Mouse (Mus musculus) CD4-positive, CD25-positive, alpha-beta regulatory T cell, adult 4 months (primary cell): ENCODE results near the gene Stk31. TPM values are rescaled to one million over a fixed set of nuclear protein-coding genes. Genes with fewer than 3 reads are reported as not detected.
"Not testable (repeated sequence)": the region's sequence is repeated elsewhere in the genome, so short reads cannot be mapped to it uniquely, and the experiment has no call there.

ENCODE experiments used
- ATAC-seq: one replicate; pipeline ENCODE4 v1.8.0; 2017
- polyA plus RNA-seq, 2 experiments: library from polyadenylated mRNA; unstranded; fragments of 100-300 nt; shearing (Covaris generic); gene quantifications; one replicate each; pipeline ENCODE4 v1.2.1; 2017

Gene Stk31
- not detected for polyA plus RNA-seq

- ATAC-seq: no peak
Measured at GRCm38 (mm10) chr6:49395316-49395715, at the start of gene Stk31. Stk31 (plus strand) TSS chr6:49395604.

GRCm38 (mm10) chr6:49349826-49350225 is 45.6 kb upstream of the Stk31 start:
- ATAC-seq: no peak

DNA sequence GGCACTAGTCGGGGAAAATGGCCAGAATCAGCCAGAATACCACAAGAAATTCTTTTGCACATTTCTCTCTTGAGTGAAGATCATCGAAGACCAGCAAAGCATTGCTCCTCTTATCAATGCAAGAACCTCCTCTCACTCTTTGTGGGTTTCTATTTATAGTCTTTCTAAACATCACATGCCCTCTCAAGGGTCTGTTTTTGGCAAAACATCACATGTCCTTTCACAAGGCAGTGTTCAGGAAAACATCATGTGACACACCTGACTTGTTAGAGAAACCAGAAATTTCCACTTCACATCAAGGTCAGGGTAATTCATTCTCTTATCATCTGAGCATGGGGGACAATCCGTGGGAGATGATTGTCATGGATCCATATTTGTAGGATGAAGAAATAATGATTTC is 40.8 kb upstream of the Stk31 start:
- peak; percentile 86 for ATAC-seq

GRCm38 (mm10) chr6:49355171-49355570 is 40.2 kb upstream of the Stk31 start:
- peak; percentile 29 for ATAC-seq

- ATAC-seq: peak; percentile 63
Measured at GRCm38 (mm10) chr6:49360420-49360819, 35.0 kb upstream of the Stk31 start.

DNA sequence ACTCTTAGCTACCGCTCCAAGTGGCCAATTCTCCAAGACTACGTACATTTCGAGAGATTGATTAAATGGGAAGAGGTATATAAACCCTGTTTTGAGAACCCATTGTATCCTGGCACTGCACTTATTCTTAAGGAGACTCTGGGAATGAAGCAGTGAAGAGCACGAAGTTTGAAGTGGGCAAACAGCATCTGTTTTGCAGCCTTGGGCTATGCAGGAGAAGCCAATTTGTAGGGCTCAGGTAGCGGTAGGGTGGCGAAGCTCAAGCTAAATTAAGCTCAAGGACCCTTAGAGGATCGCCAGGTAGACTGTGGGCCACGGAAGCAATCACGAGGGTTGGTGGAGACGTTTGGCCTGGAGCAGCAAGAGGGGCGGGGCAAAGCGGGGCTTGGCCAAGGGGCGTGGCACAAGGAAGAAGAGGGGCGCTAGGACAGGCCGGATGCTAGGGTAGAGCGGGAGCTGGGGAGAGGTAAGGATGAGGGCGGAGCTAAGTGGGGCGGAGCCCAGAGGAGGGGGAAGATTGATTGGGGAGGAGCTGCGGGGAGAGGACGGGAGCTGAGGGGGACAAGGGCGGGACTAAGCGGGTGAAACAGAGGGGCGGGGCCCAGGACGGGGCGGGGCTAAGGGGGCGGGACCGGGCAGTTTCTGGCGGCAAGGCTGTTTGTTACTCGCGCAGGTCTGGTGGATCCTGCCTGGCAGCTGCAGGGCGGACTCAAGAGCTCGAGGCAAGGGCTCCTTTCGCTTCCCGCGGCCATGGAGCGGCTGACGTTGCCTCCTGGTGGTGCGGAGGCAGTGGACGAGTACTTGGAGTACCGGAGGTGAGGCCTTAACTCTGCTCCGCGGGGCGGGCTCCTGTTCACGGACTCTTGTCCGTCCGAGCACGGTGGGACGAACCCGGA is 28.0 kb upstream of the Stk31 start, which contains the start of gene Fam221a:
TSS of gene Fam221a (plus strand) at position 581 of the 896 bp plus-strand sequence.
- ATAC-seq: peak; percentile 98

- ATAC-seq: no peak
Measured at GRCm38 (mm10) chr6:49368212-49368611, 27.2 kb upstream of the Stk31 start.

DNA sequence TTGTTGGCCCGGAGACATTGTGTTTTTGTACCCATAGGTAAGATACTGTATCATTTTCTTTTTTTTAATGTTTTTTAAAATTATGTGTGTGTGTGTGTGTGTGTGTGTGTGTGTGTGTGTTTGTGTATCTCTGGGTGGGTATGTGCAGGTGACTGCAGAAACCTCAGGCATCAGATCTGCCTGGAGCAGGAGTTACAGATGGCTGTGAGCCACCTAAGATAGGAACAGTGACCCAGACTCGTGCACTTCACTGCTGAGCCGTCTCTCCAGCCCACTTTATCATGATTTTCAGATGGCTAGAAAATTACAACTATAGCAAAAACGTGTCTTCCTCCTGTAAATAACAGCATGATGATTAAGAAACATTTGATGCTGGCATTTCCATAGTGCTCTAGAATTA is 22.7 kb upstream of the Stk31 start:
- no peak for ATAC-seq

GRCm38 (mm10) chr6:49373943-49374342 is 21.5 kb upstream of the Stk31 start:
- ATAC-seq: no peak

- ATAC-seq: no peak
Measured at GRCm38 (mm10) chr6:49378328-49378727, 17.1 kb upstream of the Stk31 start.

DNA sequence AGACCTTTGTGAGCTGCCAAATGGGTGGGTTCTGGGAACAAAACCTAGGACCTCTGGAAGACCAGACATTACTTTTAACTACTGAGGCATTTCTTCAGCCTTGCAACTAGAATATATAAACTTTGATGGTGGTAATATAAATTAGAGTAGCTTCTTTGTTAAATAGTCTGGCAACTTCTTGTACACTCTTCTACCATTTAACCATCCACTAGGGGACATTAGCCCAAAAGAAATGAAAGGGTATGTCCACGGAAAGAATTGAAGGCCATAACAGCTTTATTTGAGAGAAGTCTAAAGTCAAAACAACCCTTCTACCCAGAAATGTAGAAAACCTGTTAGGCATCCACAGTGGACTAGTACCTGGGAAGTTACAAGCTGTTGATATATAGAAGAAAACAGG is 1.1 kb upstream of the Stk31 start:
- ATAC-seq: no peak

DNA sequence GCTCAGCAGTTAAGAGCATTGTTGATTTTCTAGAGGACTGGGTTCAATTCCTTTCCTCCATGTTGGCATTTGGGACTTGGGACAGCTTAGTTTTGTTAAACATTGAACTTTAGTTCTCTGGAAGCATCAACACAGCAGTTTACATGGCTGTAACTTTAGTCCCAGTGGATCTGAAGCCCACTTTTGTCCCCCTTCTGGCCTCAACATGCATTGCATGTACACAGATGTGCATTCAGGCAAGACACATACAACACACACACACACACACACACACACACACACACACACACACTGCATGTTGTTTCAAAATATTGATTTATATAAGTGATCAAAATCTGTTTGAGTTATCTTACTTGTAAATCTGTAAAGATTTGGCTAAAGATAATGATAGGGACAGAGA is 2.1 kb downstream of the Stk31 start:
- ATAC-seq: peak; percentile 69

GRCm38 (mm10) chr6:49398365-49398764 is 3.0 kb downstream of the Stk31 start:
- peak; percentile 56 for ATAC-seq

- no peak for ATAC-seq
Measured at GRCm38 (mm10) chr6:49410830-49411229, 15.4 kb downstream of the Stk31 start.

DNA sequence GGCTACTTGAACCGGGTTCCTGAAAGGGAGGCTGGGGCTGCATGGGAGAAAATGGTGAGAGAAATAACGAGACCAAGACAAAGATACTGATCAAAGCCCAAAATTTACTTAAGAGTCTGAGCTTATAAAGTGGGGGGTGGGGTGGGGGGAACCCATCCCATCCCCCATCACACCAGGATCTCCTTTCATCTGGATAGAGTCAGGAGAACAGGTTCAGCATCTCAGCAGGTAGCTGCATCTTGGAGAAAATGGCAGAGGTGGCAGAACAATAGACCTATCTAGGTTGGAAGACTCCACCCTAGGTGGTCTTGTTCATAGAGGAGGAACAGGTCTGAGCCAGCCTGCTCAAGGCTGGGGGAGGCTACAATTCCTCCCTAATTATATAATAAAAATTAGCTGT is 17.6 kb downstream of the Stk31 start:
- not testable (repeated sequence) for ATAC-seq

DNA sequence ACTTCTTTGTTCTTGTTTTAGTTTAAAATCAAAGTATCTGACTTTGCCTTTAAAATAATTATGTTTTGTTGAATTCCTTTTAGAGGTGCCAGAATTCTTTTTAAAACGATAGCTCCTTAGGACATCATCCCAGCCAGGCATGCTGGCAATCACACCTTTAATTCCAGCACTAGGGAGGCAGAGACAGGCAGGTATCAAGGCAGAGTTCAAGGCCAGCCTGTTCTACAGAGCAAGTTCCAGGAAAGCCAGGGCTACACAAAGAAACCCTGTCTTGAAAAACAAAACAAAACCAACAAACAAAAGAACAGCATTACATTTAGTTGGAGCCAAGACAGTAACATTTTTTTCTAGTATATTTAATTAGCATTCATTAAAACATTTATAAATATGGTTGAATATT is 20.6 kb downstream of the Stk31 start:
- no peak for ATAC-seq

GRCm38 (mm10) chr6:49437306-49437705 is 41.9 kb downstream of the Stk31 start:
- no peak for ATAC-seq

- no peak for ATAC-seq
Measured at GRCm38 (mm10) chr6:49458112-49458511, 62.7 kb downstream of the Stk31 start.

GRCm38 (mm10) chr6:49483205-49483604 is 87.8 kb downstream of the Stk31 start:
- no peak for ATAC-seq

DNA sequence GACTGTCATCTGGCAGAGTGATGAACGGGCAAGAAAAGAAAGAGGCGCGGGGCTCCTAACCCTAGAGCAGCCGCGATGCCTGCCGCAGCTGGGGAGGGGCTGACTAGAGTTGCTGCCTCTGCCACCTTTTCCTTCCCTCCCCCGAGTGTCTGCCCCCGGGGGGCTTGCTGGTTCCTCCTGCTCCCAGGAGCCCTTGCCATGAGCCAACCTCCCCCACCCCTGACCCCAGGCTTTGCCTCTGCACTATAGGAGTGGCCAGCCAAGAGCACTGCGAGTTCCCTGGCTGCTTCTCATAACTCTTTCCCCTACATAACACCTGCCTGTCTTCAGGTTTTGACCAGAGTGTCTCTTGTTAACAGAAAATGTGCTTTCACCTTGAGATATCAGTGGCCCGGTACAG is 96.1 kb downstream of the Stk31 start:
- ATAC-seq: no peak

DNA sequence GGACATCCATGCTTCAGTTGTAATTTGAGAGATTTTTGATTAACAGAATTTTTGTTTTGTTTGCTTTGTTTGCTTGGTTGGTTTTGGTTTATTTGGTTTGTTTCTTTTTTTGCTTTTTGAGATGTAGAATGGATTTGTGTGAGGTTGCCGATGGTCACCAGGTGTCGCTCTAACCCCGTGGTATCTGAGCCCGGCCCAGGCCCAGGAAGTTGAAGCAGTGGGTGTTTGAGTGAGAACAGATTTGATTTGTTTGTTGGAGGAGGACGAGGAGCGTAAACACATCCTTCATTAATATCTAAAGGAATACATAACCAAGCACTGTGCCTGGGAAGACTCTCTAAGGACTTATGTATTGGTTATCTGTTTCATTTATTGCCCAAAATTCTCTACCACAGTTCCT is 123.6 kb downstream of the Stk31 start:
- ATAC-seq: peak; percentile 54
